Mouse (Mus musculus): ENCODE measurements around the gene Smyd1. TPM values are rescaled to one million over a fixed set of nuclear protein-coding genes. Genes with fewer than 3 reads are reported as not detected.

The Smyd1 gene
- 2.5 and 6.3 TPM in 2 replicates for polyA plus RNA-seq (2012; ENCODE audit: insufficient read depth, insufficient read length, missing spikeins)

DNA sequence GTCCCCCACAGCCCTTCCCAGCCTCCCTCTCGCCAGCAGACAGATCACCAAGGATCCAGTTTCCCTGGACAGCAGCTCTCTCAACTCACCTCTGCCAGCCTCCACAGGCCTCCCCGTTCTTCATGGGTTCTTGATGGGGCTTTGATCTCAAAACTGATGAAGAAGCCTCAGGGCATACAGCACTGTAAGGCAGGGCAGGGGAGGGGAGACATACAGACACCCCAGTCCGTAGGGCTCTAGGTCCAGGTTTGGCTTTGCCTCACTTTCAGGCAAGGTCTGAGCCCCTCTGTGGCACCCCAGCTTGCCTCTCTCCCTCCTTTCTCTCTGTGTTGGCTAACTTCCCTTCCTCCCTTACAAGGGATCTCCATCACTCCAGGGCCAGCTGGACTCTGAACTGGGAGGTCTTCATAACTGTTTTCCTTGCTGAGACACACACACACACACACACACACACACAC, at the start of gene Smyd1:
Gene Smyd1, minus strand, starts transcription at position 408 of the 458 bp plus-strand sequence.
- Histone ChIP-seq H3K4me1 (ENCODE audit: control insufficient read depth, insufficient read depth, insufficient read length, low read length) (no peaks in the 10 kb centered on the region), H3K4me3 (ENCODE audit: insufficient read depth, low read depth, low read length) (no peak within 1 kb of the TSS), H3K27ac (replicated peaks; ENCODE audit: low read depth, low read length) (no peak within 1 kb of the TSS)

DNA sequence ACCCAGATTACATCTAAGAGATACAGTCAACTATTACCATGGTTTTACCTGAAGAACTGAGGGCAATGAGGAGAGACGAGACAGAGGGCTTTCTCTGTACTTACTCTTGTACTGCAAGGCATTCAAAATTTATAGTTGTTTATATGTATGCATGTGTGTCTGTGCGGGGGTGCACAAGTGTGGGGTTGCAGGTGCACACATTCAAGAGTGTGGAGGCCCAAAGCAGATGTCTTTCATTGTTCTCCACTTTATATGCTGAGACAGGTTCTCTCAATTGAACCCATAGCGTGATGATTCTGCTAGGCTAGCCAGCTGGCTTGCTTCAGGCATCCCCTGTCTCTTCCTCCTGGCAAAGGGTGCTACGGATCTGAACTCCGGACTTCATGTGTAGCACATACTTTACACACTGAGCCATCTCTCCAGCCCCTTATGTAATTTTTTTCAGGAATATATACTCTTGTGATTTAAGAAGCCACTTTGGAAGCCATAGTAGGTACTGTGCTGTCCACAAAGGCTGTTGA, 49.1 kb upstream of the Smyd1 start:
- no peak overlapping the region for H3K4me3 ChIP-seq (ENCODE audit: insufficient read depth, low read depth, low read length)
- H3K27ac ChIP-seq (replicated peaks; ENCODE audit: low read depth, low read length): no peak overlapping the region
- H3K4me1 ChIP-seq (ENCODE audit: control insufficient read depth, insufficient read depth, insufficient read length, low read length): no peaks in the 10 kb centered on the region

GRCm38 (mm10) chr6:71369416-71369815, 47.4 kb upstream of the Smyd1 start:
- Histone ChIP-seq H3K27ac (replicated peaks; ENCODE audit: low read depth, low read length) (no peak overlapping the region), H3K4me3 (ENCODE audit: insufficient read depth, low read depth, low read length) (no peak overlapping the region), H3K4me1 (ENCODE audit: control insufficient read depth, insufficient read depth, insufficient read length, low read length) (no peaks in the 10 kb centered on the region)

DNA sequence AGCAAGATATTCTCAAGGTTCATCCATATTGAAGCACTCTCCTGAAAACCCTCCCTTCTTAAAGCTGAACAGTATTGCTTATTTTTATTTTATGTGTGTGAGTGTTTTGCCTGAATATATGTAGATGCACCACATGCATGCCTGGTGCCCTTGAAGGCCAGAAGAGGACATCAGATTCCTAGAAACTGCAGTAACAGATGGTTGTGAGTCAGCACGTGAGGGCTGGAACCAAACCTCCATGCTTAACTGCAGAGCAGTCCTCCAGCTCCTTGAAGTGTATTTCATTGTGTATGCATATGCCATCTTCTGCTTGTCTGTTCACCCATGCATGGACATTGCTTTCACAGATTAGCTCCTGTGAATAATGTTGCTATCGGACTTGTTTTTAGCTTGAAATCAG, 42.0 kb upstream of the Smyd1 start:
- Histone ChIP-seq H3K4me1 (ENCODE audit: control insufficient read depth, insufficient read depth, insufficient read length, low read length) (no peaks in the 10 kb centered on the region), H3K27ac (replicated peaks; ENCODE audit: low read depth, low read length) (no peak overlapping the region), H3K4me3 (ENCODE audit: insufficient read depth, low read depth, low read length) (no peak overlapping the region)

- H3K27ac ChIP-seq (replicated peaks; ENCODE audit: low read depth, low read length): no peak overlapping the region
- no peaks in the 10 kb centered on the region for H3K4me1 ChIP-seq (ENCODE audit: control insufficient read depth, insufficient read depth, insufficient read length, low read length)
- H3K4me3 ChIP-seq (ENCODE audit: insufficient read depth, low read depth, low read length): no peak overlapping the region
Measured at GRCm38 (mm10) chr6:71361156-71361670, 39.2 kb upstream of the Smyd1 start.

- no peaks in the 10 kb centered on the region for H3K4me1 ChIP-seq (ENCODE audit: control insufficient read depth, insufficient read depth, insufficient read length, low read length)
- no peak overlapping the region for H3K4me3 ChIP-seq (ENCODE audit: insufficient read depth, low read depth, low read length)
- H3K27ac ChIP-seq (replicated peaks; ENCODE audit: low read depth, low read length): no peak overlapping the region
Measured at GRCm38 (mm10) chr6:71360751-71361150, 38.7 kb upstream of the Smyd1 start.

GRCm38 (mm10) chr6:71360221-71360620, 38.2 kb upstream of the Smyd1 start:
- H3K27ac ChIP-seq (replicated peaks; ENCODE audit: low read depth, low read length): no peak overlapping the region
- H3K4me3 ChIP-seq (ENCODE audit: insufficient read depth, low read depth, low read length): no peak overlapping the region
- no peaks in the 10 kb centered on the region for H3K4me1 ChIP-seq (ENCODE audit: control insufficient read depth, insufficient read depth, insufficient read length, low read length)

- Histone ChIP-seq H3K27ac (replicated peaks; ENCODE audit: low read depth, low read length) (no peak overlapping the region), H3K4me3 (ENCODE audit: insufficient read depth, low read depth, low read length) (no peak overlapping the region), H3K4me1 (ENCODE audit: control insufficient read depth, insufficient read depth, insufficient read length, low read length) (no peaks in the 10 kb centered on the region)
Measured at GRCm38 (mm10) chr6:71357493-71357892, 35.5 kb upstream of the Smyd1 start.

DNA sequence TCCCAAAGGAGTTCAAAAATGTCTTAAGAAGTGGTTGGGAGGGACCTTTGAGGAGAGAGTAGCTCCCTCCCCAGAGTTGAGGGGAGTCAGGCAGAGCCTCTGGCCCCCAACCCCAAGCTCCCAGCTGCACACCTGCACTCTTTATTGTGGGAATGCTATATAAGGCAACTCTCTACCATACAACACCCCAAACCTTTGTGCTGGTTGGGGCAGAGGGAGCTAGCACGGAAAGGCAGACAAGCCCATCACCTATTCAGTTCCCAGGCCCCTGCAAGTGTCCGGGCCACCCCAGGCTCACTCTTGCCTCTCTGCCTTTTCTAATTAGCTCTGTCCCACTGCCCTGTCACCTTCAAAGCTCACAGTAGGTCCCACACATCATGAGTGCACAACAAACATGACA, 31.7 kb upstream of the Smyd1 start:
- H3K27ac ChIP-seq (replicated peaks; ENCODE audit: low read depth, low read length): no peak overlapping the region
- H3K4me3 ChIP-seq (ENCODE audit: insufficient read depth, low read depth, low read length): no peak overlapping the region
- no peaks in the 10 kb centered on the region for H3K4me1 ChIP-seq (ENCODE audit: control insufficient read depth, insufficient read depth, insufficient read length, low read length)

- Histone ChIP-seq H3K4me1 (ENCODE audit: control insufficient read depth, insufficient read depth, insufficient read length, low read length) (no peaks in the 10 kb centered on the region), H3K27ac (replicated peaks; ENCODE audit: low read depth, low read length) (no peak overlapping the region), H3K4me3 (ENCODE audit: insufficient read depth, low read depth, low read length) (no peak overlapping the region)
Measured at GRCm38 (mm10) chr6:71352866-71353427, 30.9 kb upstream of the Smyd1 start.

DNA sequence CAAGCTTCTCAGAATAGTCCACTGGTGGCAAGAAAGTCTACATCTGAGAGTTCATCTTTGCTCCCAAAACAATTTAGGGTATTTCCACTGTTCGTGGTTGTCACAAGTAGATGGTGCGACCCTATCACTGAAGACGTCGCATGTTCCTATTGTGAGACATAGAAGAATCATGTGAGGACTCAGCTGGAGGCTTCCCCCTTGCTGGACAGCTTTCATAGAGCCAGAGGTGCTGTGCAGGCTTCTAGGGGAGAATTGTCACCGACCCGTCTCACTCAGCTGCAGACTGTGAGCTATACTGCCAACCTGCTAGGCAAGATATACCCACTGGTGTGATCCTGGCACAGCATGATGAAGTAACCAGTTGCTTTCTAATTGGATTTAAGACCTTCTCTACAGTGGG, 30.2 kb upstream of the Smyd1 start:
- Histone ChIP-seq H3K27ac (replicated peaks; ENCODE audit: low read depth, low read length) (no peak overlapping the region), H3K4me1 (ENCODE audit: control insufficient read depth, insufficient read depth, insufficient read length, low read length) (no peaks in the 10 kb centered on the region), H3K4me3 (ENCODE audit: insufficient read depth, low read depth, low read length) (no peak overlapping the region)

DNA sequence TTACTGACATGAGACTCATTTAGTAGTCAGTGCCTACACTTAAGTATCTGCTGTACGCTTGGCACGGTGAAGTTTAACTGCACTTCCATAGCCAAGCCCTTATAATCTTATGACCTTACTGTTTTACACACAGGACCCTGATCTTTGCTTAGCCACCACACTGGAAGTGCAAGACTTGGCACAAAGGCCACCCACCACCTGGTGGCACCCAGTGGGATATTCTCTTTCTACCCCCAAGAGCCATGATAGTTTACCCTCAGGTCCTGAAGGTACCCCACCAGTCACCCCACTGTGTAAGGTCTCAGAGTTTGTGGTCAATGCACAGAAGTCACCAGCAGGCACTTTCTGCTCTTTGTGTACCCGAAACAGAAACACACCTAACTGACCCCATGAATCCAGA, 29.2 kb upstream of the Smyd1 start:
- H3K27ac ChIP-seq (replicated peaks; ENCODE audit: low read depth, low read length): no peak overlapping the region
- no peaks in the 10 kb centered on the region for H3K4me1 ChIP-seq (ENCODE audit: control insufficient read depth, insufficient read depth, insufficient read length, low read length)
- no peak overlapping the region for H3K4me3 ChIP-seq (ENCODE audit: insufficient read depth, low read depth, low read length)

DNA sequence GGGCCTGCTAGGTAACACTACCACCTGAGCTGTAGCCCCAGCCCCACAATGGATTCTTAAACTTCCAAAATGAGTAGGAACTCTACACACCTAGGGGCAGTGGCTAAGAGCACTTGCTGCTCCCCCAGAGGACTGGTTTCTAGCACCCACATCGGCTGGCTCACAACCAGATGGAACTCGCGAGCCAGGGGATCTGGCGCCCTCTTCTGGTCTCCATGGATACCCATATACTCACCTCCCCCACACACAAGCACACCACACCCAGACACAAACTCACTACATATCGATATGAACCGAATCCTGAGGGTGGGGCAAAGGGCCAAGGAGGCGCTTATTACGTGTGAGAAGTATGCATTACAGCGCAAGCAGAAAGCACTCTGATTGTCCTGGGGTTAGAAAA, 26.0 kb upstream of the Smyd1 start:
- no peaks in the 10 kb centered on the region for H3K4me1 ChIP-seq (ENCODE audit: control insufficient read depth, insufficient read depth, insufficient read length, low read length)
- H3K27ac ChIP-seq (replicated peaks; ENCODE audit: low read depth, low read length): no peak overlapping the region
- H3K4me3 ChIP-seq (ENCODE audit: insufficient read depth, low read depth, low read length): no peak overlapping the region

GRCm38 (mm10) chr6:71341179-71341578, 19.1 kb upstream of the Smyd1 start:
- Histone ChIP-seq H3K27ac (replicated peaks; ENCODE audit: low read depth, low read length) (no peak overlapping the region), H3K4me3 (ENCODE audit: insufficient read depth, low read depth, low read length) (no peak overlapping the region), H3K4me1 (ENCODE audit: control insufficient read depth, insufficient read depth, insufficient read length, low read length) (no peaks in the 10 kb centered on the region)

GRCm38 (mm10) chr6:71339351-71339750, 17.3 kb upstream of the Smyd1 start:
- no peak overlapping the region for H3K4me3 ChIP-seq (ENCODE audit: insufficient read depth, low read depth, low read length)
- H3K27ac ChIP-seq (replicated peaks; ENCODE audit: low read depth, low read length): no peak overlapping the region
- H3K4me1 ChIP-seq (ENCODE audit: control insufficient read depth, insufficient read depth, insufficient read length, low read length): no peaks in the 10 kb centered on the region

DNA sequence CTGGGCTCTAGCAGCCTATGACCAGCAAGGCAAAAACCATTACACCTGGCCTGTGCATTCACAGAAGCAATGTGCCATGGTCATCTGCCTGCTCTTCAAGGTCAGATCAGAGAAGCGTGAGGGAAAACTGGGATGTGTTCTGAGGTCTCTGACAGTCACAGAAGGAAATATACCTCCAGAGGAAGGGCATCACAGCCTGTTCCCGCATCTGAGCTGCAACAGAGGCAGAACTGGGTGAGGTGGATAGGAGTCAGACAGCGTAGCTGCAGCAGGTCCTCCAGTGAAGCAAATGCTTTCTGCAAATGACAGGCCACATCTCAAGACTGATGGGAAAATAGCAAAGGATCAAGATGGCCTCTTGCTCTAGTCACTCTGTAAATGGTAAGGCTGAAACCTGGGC, 16.9 kb upstream of the Smyd1 start:
- Histone ChIP-seq H3K27ac (replicated peaks; ENCODE audit: low read depth, low read length) (no peak overlapping the region), H3K4me3 (ENCODE audit: insufficient read depth, low read depth, low read length) (no peak overlapping the region), H3K4me1 (ENCODE audit: control insufficient read depth, insufficient read depth, insufficient read length, low read length) (no peaks in the 10 kb centered on the region)
